Mouse (Mus musculus) large intestine, adult 2 months (tissue): ENCODE data around the gene Fam210b. TPM values are rescaled to one million over a fixed set of nuclear protein-coding genes. Genes with fewer than 3 reads are reported as not detected.

Source experiments
- DNase-seq: peaks from one replicate; pipeline ENCODE4 v3.0.0-alpha.2; 2012; ENCODE audit warnings: low read depth, low spot score
- WGBS: fragments of 180-500 bp; shearing (Covaris S2); methylation state at CpG from one replicate; pipeline ENCODE4 v1.1.7; 2018; 5-methylcytosine and 5-hydroxymethylcytosine counted together
- polyA plus RNA-seq: library from polyadenylated mRNA; depleted of rRNA; stranded (reverse); fragments of >200 nt; gene quantifications from 2 replicates; pipeline ENCODE4 v1.2.3, GENCODE M21; 2012

The Fam210b gene
- polyA plus RNA-seq, 1 experiment: 11.2 TPM

DNA sequence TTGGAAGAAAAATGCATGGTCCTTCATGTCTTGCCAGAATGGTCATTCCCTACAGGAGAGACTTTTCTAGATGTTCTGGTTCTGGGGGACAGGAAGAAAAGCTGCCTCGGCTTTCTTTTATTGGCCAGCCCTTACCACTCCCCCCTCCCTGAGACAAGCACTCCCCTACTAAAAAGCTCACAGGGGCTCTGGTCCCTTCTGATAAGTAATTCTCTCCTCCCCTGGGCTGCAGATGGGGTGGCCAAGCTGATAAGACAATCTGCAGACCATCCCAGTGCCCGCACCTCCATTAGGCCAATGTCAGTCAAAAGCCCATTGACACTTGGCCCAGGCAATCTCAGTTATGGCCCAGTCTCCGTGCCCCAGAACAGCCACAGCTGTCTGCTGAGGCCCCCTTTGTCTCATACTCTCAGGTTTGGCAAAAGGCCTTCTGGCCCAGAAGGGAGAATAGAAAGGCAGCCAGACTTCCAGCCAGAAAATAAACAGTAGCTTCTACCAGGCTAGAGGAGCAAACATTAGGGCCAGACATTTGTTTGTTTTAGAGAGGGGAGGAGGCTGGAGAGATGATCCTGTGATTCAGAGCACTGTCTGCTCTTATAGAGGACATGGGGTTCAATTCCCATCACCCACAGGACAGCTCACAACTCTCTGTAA is 3.1 kb downstream of the Fam210b start:
- WGBS: 41% methylated on average over 3 of the region's 3 CpGs
- no peak for DNase-seq

DNA sequence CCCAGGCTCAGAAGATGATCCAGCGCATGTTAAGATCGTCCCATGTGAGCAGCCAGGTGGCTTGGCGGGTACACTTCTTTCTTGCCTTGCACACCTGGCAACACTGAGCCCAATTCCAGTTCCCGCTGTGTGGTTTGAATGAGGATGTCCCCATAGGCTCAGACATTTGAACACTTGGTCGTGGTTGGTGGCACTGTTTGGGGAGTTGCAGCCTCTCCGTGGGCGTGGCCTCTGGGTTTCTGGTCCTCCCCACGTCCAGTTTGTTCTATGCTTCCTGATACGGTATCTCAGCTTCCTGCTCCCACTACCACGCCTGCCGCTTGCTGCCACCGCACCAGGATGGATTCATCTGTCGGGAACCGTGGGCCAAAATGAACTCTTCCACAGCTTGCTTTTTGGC is 4.4 kb downstream of the Fam210b start:
- WGBS: 85% methylated on average over 14 of the region's 14 CpGs
- no peak for DNase-seq

DNA sequence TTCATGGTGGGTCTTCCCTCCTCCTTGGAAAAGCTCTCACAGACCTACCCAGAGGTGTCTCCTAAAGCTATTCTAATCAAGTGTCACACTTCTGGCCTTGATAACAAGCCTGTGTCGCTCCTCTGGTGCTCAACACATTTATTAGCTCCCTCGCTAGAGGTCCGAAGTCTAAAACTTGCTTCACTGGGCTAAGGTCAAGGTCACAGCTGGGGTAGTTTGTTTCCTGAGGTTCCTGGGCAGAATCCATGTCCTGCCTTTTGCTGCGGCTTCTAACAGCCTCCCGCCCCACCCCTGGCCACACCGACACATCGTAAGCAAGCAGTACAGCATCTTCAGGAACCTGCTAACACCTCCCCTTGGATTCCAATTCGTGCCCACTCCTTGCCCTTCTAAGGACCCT is 5.4 kb downstream of the Fam210b start:
- 57% methylated on average over 8 of the region's 8 CpGs for WGBS
- DNase-seq: no peak

DNA sequence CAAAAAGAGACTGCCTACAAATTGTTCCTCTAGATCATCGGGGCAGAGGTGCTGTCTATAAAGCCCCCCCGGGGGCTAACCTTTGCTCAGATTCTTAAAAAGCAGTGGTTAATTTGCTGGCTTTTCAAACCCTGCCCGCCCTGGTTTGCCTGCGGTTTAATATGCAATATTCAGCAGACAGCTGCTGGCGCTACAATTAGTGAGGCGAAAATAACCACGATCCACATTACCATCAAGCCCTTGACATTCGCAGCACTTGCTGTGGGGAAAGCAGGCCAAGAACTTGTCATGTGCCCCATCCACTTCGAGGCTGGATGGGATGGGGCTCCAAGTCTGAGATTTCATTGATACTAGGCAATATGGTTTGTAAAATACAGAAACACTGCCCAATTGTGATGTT is 7.9 kb downstream of the Fam210b start:
- no peak for DNase-seq
- 90% methylated on average over 9 of the region's 9 CpGs for WGBS

DNA sequence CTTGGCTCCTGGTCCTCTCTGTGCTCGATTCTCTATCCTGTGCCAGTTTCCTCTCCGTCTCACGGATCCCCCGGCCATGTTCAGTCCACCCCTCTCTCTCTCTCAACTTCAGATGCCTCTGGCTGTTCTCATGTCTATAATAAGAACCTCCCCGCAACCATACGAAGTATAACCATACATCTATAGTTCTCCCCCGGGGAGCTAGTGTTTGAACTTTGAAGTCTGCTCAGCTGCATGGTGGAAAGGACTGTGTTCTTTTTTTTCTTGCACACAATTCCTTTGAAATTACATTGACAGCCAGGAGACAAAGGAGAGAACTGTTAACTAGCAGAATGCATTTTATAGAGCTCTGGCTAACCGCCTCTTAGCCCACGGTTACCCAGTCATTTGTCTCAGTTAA is 9.4 kb downstream of the Fam210b start:
- WGBS: 79% methylated on average over 9 of the region's 9 CpGs

DNA sequence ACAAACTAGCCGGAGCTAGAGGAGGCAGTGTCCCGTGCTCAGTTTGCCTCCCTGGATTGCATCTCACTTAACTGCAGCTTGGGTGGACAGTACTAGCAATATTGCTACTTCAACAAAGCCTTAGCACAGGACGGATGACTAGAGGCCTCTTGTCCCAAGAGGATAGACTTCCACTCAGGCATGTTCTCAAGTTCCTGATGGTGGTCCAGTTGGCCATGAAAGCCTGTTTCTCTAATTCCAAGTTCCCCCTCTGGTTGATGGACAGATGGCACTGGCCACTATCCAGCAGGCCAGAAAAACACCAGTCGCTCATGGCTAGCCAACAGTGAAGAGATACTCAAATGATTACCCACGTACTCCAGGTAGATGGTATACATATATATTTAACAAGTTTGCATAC is 10.5 kb downstream of the Fam210b start:
- WGBS: 85% methylated on average over 5 of the region's 5 CpGs
- no peak for DNase-seq

More for the DNA sequence above, 9.4 kb downstream of the Fam210b start:
- no peak for DNase-seq

DNA sequence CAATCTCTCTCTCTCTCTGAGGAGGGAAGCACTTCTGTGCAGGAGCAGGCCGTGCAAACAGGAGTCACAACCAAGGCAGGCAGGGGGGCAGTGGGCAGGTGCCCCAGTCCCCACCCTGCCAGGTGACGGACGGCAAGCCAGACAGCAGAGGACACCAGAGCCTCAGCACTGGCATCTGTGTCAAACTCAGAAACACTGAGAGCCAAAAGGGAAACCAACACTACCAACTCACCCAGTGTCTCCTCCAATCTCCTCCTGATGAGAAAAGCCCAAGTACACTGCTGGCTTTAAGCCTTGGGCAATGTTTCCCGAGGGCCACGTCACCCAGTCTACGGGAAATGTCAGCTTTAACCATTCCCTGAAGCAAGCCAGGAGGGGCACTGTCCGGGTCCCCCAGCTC is 17.8 kb downstream of the Fam210b start:
- 89% methylated on average over 7 of the region's 7 CpGs for WGBS

DNA sequence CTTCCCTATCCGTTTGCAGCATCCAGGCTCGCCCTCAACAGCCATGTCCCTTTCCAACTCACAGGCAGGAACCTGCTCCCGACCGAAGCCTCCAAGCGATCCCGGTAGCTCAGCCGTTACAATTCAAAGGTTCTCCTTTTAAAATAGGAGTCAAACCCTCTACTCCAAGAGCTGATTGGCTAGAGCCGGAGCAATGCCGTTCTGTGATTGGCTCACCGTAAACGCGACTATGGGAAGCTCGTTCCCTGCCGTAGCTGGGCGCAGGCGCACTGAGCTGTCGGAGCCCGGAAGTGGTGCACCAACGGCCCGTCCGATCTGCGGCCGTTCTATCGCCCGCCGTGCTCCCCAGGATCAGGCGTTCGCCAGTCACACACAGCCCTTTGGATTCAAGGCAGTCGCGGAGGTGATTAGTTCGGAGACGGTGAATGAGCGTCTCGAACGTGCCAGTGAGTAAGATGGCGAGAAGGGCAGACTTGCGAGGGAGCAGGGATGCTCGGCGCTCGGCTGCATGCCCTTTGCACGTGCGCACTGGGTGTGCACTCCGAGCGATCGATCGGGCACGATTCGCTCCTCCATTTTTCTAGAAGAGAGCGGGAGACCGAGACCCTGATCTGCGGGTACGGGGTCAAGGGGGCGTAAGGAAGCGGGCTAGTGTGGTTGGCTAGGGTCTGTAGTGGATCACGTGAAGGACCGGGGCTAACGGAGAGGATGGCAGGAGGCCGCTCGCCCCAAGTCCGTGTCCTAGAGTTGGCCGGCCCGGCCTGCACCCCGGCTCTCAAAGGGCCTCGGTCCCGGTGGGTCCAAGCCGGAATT is 25.3 kb downstream of the Fam210b start, which contains the start of the genes Aurka and Cstf1:
Aurka (minus strand) TSS at position 125 of the 813 bp plus-strand sequence.
Cstf1 (plus strand) TSS at position 271 of the 813 bp plus-strand sequence.
- WGBS: under 1% methylated on average over 66 of the region's 66 CpGs
- DNase-seq: peak; percentile 88

More for the DNA sequence above, 17.8 kb downstream of the Fam210b start:
- DNase-seq: no peak

DNA sequence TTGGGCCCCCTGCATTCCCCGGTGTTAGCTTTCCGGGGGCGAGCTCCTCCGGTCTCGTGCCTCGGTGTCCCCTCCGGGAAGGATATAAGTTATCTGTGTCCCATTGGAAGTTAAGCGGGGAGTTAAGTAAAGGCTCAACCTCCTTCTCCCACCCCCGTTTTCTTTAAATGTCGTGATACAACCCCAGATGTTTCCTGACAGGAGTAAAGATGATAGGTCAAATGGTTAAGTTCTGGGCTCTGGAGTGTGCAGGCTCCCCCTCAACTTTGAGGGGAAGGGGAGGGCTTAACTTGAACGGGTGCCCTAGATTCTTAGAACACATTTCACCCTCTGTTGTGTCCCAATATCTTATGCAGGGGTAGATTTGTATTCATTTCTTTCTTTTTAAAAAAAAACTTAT is 25.9 kb downstream of the Fam210b start:
- under 1% methylated on average over 11 of the region's 11 CpGs for WGBS
- DNase-seq: no peak

DNA sequence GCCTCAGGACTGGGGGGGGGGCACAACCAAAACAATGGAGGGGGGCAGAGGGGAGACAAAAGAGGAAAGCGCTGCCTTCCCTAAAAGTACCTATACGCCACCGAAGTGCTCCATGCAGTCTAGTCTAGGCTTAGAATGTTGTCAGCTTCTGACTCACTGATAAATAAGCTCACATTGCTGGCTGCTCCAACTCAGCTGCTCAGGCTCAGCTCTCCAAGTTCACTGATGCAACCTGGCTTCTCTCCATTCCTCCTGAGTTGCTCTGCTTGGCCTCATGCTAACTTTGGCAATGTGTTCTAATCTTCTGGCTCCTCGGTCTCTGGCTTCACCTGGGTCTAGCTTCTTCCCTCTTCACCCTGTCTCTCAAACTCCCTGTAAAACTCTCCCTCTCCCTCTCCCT is 31.2 kb downstream of the Fam210b start:
- WGBS: 82% methylated on average over 4 of the region's 4 CpGs
- DNase-seq: no peak

DNA sequence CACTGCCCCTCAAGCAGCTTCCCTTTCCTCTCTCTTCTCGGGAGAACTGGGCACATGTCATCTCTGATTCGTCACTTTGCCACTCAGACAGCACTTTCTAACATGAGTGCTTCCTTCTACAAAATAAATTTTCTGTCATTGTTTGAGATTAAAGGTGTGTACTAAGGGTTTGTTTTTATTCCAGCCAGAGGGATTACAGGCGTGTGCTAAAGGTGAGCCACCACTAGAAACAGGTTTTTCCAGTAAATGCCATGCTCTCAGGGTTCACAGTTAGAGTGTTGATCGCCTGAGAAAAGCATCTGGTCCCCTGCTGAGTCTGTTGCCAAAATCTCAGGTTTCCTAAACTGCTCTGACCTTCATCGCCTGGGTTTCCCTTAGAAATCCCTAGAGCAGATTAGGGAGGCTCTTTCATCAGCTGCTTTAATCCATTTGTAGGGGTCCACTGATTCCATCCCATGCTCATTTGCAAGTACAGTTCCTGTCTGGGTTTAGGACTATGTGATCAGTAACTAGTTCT is 31.7 kb downstream of the Fam210b start:
- WGBS: 39% methylated on average over 5 of the region's 5 CpGs

DNA sequence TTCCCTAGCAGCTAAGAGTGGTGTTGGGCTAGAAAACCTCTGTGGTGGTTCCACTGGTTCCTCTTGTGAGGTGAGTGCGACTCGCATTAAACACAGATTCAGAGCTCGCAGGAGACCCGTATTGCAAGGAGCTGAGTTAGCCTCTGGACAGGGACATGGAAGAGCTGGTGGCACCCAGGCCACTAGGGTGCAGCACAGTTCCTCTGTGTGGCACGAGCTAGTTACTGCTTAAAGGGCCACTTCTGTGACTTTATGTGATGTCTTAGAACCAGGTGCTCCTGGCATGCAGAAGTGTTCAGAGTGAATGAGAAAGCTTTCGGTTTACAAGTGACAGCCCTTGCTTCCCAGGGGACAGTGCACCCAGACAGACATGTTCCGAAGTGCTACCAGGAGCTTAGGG is 33.0 kb downstream of the Fam210b start:
- WGBS: 64% methylated on average over 7 of the region's 7 CpGs

More for the DNA sequence above, 31.7 kb downstream of the Fam210b start:
- no peak for DNase-seq

DNA sequence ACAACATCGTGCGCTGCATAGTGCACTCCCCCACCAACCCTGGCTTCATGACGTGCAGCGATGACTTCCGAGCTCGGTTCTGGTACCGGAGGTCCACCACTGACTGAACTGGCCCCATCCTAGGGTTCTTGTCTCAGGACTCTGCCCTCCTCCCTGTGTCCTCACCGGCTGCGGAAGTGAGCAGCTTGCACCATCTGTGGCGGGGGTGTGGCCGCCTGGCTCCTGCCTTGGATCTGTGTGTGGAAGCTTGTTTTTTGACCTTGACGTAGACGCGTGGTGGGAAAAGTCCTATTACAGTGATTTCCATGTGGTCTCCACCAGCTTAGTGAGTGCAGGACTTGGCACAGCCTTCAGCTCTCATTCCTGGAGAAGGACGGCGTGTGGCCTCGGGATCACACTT is 35.1 kb downstream of the Fam210b start:
- 94% methylated on average over 17 of the region's 17 CpGs for WGBS
- DNase-seq: no peak

More for the DNA sequence above, 33.0 kb downstream of the Fam210b start:
- DNase-seq: no peak

DNA sequence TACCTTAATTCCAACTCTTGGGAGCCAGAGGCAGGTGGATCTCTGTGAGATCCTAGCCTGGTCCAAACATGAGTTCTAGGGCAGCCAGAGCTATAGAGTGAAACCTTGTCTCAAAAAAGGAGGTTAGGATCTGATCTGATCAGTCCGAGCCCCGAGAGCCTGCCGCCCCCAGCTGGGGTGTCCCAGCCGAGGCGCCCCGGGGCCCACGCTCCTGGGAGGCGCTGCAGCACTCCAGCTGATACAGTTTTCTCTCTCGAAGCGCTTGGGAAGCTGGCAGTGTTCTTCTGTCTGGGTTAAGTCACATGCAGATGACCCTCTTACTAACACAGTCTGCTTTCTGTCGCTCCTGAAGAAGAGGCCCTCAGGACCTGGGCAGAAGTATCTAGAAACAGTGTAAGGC is 36.0 kb downstream of the Fam210b start:
- no peak for DNase-seq
- WGBS: 90% methylated on average over 11 of the region's 11 CpGs

DNA sequence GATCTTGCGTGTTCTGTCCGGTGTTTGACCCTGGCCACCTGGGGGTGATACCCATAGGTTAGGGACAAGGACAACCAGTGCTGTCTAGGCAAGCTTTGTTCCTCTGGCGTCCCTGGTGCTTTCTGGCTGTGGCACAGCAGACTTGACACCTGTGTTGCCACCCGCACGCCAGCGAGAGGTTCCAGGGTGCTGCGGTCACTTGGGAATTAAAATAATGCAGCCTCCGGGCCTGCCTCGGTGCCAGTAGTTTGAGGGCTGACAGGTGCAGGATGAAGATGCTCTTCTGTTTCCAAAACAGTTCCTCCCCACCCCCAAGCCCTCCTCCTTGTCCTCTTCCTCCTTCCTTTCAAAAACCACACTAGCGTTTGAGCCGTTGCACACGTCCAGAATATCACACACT is 36.5 kb downstream of the Fam210b start:
- WGBS: 87% methylated on average over 12 of the region's 12 CpGs
- DNase-seq: no peak

DNA sequence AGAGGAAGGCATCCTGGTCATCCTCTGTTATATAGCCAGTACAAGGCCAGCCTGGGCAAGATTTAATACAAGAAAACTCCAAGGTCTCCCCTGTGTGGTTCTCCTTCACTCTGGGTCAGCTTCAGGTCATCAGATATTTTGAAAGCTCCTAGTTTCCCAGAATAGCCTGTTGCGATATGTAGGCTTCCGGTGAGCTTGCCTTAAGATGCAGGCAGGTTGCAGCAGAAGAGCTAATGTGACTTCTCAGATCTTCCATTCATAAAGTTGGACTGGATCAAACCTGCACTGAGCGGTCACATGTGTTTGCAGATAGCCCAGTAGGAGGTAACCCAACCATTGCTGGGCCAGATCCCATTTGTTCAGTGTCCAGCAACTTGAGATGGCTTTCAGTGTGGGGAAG is 39.4 kb downstream of the Fam210b start:
- 89% methylated on average over 3 of the region's 3 CpGs for WGBS
- DNase-seq: no peak

DNA sequence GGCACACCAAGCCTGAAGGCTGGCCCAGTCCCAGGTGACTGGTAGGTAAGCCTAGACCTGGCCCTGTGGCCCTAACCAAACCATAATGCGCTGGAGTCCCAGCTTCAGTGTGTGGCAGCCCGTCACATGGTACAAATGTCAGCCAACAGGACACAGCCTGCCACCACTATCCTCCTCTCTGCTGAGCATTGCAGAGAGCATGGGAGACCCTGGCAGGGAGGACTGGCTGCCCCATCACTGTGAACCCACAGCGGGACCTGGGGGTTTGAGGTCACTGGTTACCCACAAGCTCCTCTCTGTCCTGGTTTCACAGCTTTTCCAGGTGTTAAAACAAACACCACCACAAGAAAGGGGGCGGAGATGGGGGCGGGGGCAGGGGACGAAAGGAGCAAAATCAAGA is 45.0 kb downstream of the Fam210b start:
- no peak for DNase-seq
- 22% methylated on average over 6 of the region's 6 CpGs for WGBS

DNA sequence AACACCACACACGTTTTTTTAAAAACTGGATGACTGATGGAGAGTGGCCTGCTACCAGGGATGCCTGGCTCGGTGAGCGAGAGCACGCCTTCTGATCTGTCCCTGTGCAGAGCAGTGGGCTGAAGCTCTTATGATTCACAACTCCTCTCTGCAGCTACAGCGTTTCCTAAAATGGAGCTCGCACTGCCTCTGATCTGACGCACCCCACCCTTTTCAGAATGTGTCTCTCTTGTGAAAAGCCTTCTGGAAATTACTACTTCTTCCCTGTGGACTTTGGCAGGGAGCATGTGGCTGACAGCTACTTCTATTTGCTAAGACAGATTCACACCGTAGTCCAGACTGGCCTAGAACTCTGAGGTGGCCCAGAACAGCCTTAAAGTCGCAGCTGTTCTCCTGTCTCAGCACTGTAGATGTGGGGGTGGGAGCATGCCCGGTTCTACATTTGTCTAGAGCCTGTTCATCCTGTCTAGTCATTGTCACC is 46.7 kb downstream of the Fam210b start:
- no peak for DNase-seq
- WGBS: 26% methylated on average over 10 of the region's 10 CpGs

DNA sequence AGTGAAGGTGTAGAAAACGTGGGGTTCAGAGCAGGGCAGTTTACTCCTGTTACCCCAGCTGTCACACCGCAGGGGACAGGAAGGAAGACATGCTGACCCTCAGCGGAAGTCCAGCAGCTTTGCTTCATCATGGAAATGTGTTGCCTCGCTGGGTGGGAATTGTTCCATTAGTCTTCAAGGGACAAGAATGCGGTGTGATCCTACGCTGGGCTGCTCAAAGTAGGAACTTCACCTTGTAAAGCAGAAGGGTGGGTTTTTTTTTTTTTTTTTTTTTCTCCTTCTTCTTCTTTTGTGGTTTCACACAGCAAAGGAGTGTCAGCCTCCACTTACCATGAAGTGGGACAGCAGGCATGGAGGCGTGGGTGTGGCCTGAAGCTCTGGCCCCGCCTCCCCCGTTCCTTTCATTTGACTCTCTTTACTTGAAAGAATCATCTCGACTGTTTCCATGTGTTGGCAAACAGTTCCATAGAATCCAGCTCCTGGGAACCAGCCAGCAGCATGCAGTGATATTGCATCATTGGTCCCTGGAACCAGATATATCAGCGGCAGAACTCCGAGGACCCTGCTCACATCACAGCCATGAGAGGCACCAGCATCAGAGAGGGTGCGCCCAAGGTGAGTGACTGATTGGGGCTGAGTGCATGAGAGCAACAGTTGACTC is 48.2 kb downstream of the Fam210b start, which contains the start of gene Cass4:
Cass4 (plus strand) TSS at position 404 of the 661 bp plus-strand sequence.
- 25% methylated on average over 13 of the region's 13 CpGs for WGBS
- DNase-seq: no peak

DNA sequence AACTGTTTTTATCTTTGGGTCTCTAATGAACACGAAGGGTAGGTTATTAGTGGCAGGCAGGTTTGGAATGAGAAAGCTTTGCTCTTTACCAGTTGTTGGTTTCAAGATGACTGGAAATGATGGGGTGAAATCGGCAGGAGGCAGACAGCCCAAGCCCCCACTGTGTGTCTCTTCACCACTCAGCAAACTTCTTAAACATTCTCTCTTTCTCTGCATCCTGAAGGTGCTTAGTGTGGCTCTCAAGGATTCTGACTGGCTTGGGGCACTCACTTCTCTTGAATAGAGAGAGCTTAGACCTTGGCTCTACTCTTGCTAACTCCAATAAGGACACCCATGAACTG is 48.7 kb downstream of the Fam210b start:
- 55% methylated on average over 2 of the region's 2 CpGs for WGBS

More for the DNA sequence above, 48.7 kb downstream of the Fam210b start:
- no peak for DNase-seq
